Mouse (Mus musculus): ENCODE data around the gene Tmco5b. TPM values are rescaled to one million over a fixed set of nuclear protein-coding genes. Genes with fewer than 3 reads are reported as not detected.

Gene Tmco5b
- polyA plus RNA-seq, 1 experiment from 2014 or later, result not detected

DNA sequence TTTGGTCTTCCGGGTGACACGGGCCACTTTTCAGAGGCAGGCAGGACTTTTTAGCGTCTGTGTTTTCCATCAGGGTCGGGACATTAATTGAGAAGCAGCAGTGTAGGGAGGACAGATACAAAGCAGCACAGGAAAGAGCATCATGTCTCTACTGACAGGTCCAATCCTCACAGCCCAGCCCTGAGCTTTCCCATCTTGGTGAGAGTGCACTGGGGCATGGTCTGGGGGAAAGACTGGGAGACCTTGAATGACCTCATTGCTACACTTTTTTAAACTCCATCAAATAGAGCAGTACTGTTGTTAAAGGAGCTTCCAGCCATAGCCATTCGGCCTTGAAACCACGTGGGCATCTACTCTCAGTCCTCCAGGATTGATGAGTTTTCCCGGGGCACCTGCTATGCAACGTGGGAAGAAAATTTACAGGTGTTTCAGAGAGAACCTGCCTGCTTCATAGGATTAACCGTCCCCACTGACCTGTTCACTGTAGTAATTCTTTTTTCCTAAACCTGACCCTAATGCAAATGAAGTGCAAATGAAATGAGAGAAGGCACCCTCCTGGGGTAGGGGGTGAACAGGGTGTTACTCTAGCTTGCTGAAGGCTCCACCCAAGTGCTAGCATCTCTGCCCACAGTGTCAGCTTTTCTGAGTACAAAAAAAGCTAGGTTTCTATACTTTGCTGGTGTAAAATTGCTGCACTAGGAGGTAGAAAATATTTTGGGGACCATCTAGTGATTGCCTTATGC, 48.4 kb downstream of the Tmco5b start:
- no peak overlapping the region for H3K4me3 ChIP-seq (ENCODE audit: control insufficient read depth in 1 of 2, insufficient read depth in 1 of 2, low read depth in 1 of 2, low read length in 2 of 2)
- WGBS, result 48% methylated on average over 9 of the region's 9 CpGs

DNA sequence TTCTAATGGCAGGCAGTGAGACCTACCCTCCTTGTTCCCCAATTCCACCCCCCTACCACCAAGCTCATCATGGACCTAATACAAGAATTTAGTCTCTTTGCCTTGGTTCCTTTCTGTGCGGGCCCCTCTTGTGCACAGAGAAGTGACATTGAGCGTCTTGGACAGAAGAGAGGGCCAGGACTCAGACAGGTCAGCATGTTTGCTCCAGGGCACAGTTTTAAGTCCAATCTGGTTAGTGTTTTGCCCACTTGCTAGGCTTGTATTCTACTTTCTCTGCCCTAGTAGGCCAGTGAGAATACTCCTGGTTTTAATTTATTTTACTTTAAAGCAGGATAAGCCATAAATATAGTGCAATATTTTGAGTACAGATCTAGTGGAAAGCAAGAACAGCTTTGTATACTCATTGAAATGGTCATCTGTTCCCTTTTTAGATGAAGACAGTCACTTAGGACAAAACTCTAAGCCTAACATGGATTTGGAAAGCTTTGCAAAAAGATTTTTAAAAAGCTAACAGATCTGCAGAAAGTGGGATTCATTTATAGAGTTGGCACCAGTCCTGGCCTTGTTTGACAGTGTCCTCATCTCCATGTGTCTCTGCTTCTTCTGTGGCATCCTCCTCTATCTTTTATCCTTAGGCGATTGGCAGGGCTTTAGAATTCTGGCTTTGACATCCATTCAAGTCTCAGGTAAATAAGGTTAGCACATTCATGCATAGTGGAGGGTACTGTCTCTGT, 50.2 kb downstream of the Tmco5b start:
- Histone ChIP-seq H3K9me3 (ENCODE audit: control insufficient read depth, low read length) (no peaks in the 10 kb centered on the region), H3K27ac (replicated peaks in 1 of 2; ENCODE audit: control insufficient read depth in 1 of 2, insufficient read depth in 1 of 2, low read depth in 2 of 2, low read length in 2 of 2) (no peak overlapping the region), H3K9ac (ENCODE audit: low read length) (no peak overlapping the region), H3K4me3 (ENCODE audit: control insufficient read depth in 1 of 2, insufficient read depth in 1 of 2, low read depth in 1 of 2, low read length in 2 of 2) (no peak overlapping the region), H3K36me3 (ENCODE audit: control insufficient read depth, insufficient read depth, low read length) (no peaks in the 10 kb centered on the region), H3K4me2 (ENCODE audit: low read length) (no peak overlapping the region), H3K27me3 (ENCODE audit: control insufficient read depth, insufficient read depth, low read length) (no peaks in the 10 kb centered on the region), H3K4me1 (ENCODE audit: control insufficient read depth in 2 of 2, insufficient read depth in 2 of 2, low read length in 2 of 2) (no peaks in the 10 kb centered on the region)
- WGBS, result 74% methylated on average over 3 of the region's 3 CpGs
- no peak for ATAC-seq (ENCODE audit: insufficient number of reproducible peaks, insufficient read depth, low FRiP score, low read depth)

More for the DNA sequence above, 48.4 kb downstream of the Tmco5b start:
- Histone ChIP-seq H3K4me1 (ENCODE audit: control insufficient read depth in 2 of 2, insufficient read depth in 2 of 2, low read length in 2 of 2) (no peaks in the 10 kb centered on the region), H3K9ac (ENCODE audit: low read length) (no peak overlapping the region), H3K36me3 (ENCODE audit: control insufficient read depth, insufficient read depth, low read length) (no peaks in the 10 kb centered on the region), H3K9me3 (ENCODE audit: control insufficient read depth, low read length) (no peaks in the 10 kb centered on the region), H3K4me2 (ENCODE audit: low read length) (no peak overlapping the region), H3K27me3 (ENCODE audit: control insufficient read depth, insufficient read depth, low read length) (no peaks in the 10 kb centered on the region; the same call in 1 of the 2 replicates), H3K27ac (replicated peaks in 1 of 2; ENCODE audit: control insufficient read depth in 1 of 2, insufficient read depth in 1 of 2, low read depth in 2 of 2, low read length in 2 of 2) (no peak overlapping the region)
- ATAC-seq (ENCODE audit: insufficient number of reproducible peaks, insufficient read depth, low FRiP score, low read depth), result no peak

DNA sequence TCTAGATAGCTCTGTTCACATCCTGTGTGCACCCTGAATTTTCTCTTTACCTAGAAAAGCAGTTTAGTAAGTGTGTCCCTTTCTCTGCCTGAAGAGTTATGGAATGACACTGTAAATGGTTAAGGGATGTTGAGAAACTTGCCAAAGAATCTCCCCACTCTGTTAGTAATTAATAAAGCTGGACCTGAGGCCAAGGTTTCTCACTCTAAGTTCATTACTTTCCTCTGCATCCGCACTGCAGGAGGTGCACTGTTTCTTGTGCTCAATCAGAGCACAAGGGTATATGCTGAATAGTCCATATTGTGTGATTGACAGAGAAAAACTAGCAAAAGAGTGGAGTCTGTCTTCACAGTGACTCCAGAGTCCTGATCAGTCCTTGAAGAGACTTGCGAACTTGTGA, 59.0 kb downstream of the Tmco5b start:
- H3K27me3 ChIP-seq (ENCODE audit: control insufficient read depth, insufficient read depth, low read length), result no peaks in the 10 kb centered on the region

More for the DNA sequence above, 59.0 kb downstream of the Tmco5b start:
- Histone ChIP-seq H3K36me3 (ENCODE audit: control insufficient read depth, insufficient read depth, low read length) (no peaks in the 10 kb centered on the region), H3K4me3 (ENCODE audit: control insufficient read depth in 1 of 2, insufficient read depth in 1 of 2, low read depth in 1 of 2, low read length in 2 of 2) (no peak overlapping the region), H3K9me3 (ENCODE audit: control insufficient read depth, low read length) (no peaks in the 10 kb centered on the region), H3K27ac (replicated peaks in 1 of 2; ENCODE audit: control insufficient read depth in 1 of 2, insufficient read depth in 1 of 2, low read depth in 2 of 2, low read length in 2 of 2) (no peak overlapping the region), H3K4me2 (ENCODE audit: low read length) (no peak overlapping the region), H3K4me1 (ENCODE audit: control insufficient read depth in 2 of 2, insufficient read depth in 2 of 2, low read length in 2 of 2) (no peaks in the 10 kb centered on the region), H3K9ac (ENCODE audit: low read length) (no peak overlapping the region)
- ATAC-seq (ENCODE audit: insufficient number of reproducible peaks, insufficient read depth, low FRiP score, low read depth), result no peak
- WGBS, result 85% methylated on average over 2 of the region's 2 CpGs

Other genes starting within 250 kb of the Tmco5b start
- 6.6 and 7.9 TPM in 2 replicates for gene Ryr3, start 68.6 kb upstream of the Tmco5b start, polyA plus RNA-seq (2014; fragmentation: Nextera tagmentation; extraction: Ambion mirVana)
- gene Fmn1, start 42.0 kb downstream of the Tmco5b start, polyA plus RNA-seq (2014; fragmentation: Nextera tagmentation; extraction: Ambion mirVana), result 2.3 and 2.6 TPM in 2 replicates